Mouse (Mus musculus): ENCODE data around the gene 3110040M04Rik.
"Not testable (repeated sequence)": the region's sequence is repeated elsewhere in the genome, so short reads cannot be mapped to it uniquely, and the experiment has no call there.

GRCm38 (mm10) chr1:151186879-151187424, 17.0 kb upstream of the 3110040M04Rik start:
- not testable (repeated sequence) for TF ChIP-seq POLR2A (IDR thresholded peaks at IDR 0.05; ENCODE audit: borderline replicate concordance, low read depth, low read length); CTCF (IDR thresholded peaks at IDR 0.05; ENCODE audit: low read depth, low read length)

Data from bone marrow macrophage, adult 2 months (primary cell).